Mouse (Mus musculus): ENCODE data around the gene Golgb1. TPM values are rescaled to one million over a fixed set of nuclear protein-coding genes. Genes with fewer than 3 reads are reported as not detected.

Gene Golgb1
- polyA plus RNA-seq, 1 experiment from 2014 or later: 80.5 TPM

DNA sequence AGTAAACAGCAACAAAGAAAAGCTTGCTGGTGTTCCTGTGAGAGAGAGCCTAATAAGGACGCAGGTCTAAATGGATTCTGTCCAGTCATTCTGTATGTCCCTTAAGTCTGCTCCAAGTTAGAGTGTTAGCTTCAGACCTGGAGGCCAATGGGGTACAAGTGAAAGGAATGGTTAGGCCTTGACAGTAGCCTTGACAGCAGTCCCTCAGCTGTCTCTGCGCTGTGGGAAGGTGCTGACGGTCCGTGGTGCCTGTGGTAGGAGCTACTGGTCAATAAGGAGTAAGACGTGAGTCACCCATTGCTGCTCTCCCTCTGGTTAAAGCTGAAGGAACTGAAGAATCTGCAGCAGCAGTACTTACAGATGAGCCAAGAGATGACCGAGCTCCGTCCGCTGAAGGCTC lies 49.4 kb downstream of the Golgb1 start:
- 96% methylated on average over 8 of the region's 8 CpGs for WGBS
- DNase-seq (ENCODE audit: low spot score): no peak
- Histone ChIP-seq H3K36me3 (replicated peaks) (peaks cover 65% of the 10 kb centered on the region), H3K27me3 (replicated peaks; ENCODE audit: low read depth, poor library complexity, severe bottlenecking) (no peaks in the 10 kb centered on the region), H3K4me1 (no peaks in the 10 kb centered on the region), H3K4me3 (no peak overlapping the region), H3K9me3 (no peaks in the 10 kb centered on the region), H3K27ac (replicated peaks) (no peak overlapping the region)

DNA sequence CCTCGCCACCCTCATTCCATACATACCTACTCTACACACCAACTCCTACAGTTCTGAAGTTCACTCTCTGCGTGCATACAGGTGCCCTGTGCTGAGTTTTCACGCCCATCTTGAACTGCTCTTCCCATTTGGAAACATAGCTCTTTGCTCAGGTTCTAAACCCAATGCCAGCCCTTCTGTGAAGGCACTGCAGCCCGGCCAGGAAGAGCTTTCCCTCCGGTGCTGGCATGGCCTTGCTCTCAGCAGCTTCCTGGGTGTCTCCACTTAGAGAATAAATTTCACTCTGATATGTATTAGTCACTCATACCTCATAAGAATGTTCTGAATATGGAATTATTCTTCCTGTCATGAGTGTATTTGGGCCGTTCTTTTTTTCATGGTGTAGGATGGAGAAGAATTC lies 50.4 kb downstream of the Golgb1 start:
- peaks cover 67% of the 10 kb centered on the region for H3K36me3 ChIP-seq (replicated peaks)

DNA sequence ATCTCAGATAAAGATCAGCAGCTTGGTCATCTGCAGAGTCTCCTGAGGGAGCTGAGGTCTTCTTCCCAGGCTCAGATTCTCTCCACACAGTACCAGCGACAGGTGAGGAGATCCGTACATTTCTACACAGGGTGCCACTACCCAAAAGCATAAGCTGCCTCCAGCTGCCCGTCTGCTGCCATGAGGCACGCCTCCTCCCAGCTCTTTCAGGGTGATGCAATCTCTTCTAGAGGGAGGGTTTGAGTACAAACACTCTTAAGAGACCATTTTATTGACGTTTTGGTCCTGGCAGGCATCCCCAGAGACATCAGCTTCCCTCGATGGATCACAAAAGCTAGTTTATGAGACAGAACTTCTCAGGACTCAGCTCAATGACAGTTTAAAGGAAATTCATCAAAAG lies 50.9 kb downstream of the Golgb1 start:
- WGBS: 84% methylated on average over 6 of the region's 6 CpGs
- Histone ChIP-seq H3K9me3 (no peaks in the 10 kb centered on the region), H3K4me3 (no peak overlapping the region), H3K27ac (replicated peaks) (no peak overlapping the region), H3K36me3 (replicated peaks) (peaks cover 71% of the 10 kb centered on the region), H3K27me3 (replicated peaks; ENCODE audit: low read depth, poor library complexity, severe bottlenecking) (no peaks in the 10 kb centered on the region), H3K4me1 (no peaks in the 10 kb centered on the region)
- no peak for DNase-seq (ENCODE audit: low spot score)

More for the DNA sequence above, 50.4 kb downstream of the Golgb1 start:
- DNase-seq (ENCODE audit: low spot score): no peak
- 88% methylated on average over 6 of the region's 6 CpGs for WGBS
- Histone ChIP-seq H3K9me3 (no peaks in the 10 kb centered on the region), H3K4me3 (no peak overlapping the region), H3K4me1 (no peaks in the 10 kb centered on the region), H3K27me3 (replicated peaks; ENCODE audit: low read depth, poor library complexity, severe bottlenecking) (no peaks in the 10 kb centered on the region), H3K27ac (replicated peaks) (no peak overlapping the region)

DNA sequence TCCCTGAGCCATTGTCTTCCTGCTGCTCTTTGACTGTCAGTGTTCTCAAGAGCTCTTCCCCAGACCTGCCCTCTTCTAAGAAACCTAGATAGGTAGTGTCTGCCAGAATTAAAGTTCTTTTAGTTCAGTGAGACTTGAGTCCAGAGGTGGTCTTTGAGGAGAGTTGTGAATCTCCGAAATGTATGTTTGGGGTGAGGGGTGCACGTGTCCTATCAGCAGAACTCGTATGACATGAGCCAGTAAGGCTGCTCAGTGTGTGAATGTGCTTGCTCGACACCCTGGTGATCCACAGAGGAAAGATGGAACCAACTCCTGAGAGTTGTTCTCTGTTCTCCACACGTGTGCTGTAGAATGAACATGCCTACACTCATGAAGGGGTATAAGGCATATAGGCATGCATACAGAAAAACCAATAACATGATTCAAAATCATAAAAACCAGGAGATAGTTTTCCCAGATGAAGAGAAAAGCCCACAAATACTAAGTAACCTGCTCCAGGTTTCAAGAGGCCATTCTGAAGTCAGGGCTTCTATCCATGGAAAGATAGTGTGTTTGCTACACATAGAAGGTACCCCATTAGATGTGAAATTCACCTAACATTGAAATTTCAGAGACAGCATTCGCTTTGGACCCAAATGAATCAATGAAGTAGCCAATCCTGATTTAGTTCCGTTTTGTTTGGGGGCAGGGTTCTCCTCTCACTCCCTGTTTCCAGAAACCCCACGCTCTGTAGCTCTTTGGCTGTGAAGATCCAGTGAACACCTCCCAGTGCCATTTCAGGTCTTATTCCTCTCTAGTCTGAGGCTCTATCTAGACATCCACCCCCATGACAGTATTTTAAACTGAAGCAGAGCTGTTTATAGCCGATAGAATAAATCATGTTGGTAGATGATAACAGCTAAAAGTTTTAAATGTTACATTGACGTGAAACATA lies 51.8 kb downstream of the Golgb1 start:
- Histone ChIP-seq H3K9me3 (no peaks in the 10 kb centered on the region), H3K36me3 (replicated peaks) (peaks cover 75% of the 10 kb centered on the region), H3K27ac (replicated peaks) (no peak overlapping the region), H3K27me3 (replicated peaks; ENCODE audit: low read depth, poor library complexity, severe bottlenecking) (no peaks in the 10 kb centered on the region), H3K4me3 (no peak overlapping the region), H3K4me1 (no peaks in the 10 kb centered on the region)
- no peak for DNase-seq (ENCODE audit: low spot score)
- 92% methylated on average over 10 of the region's 10 CpGs for WGBS

DNA sequence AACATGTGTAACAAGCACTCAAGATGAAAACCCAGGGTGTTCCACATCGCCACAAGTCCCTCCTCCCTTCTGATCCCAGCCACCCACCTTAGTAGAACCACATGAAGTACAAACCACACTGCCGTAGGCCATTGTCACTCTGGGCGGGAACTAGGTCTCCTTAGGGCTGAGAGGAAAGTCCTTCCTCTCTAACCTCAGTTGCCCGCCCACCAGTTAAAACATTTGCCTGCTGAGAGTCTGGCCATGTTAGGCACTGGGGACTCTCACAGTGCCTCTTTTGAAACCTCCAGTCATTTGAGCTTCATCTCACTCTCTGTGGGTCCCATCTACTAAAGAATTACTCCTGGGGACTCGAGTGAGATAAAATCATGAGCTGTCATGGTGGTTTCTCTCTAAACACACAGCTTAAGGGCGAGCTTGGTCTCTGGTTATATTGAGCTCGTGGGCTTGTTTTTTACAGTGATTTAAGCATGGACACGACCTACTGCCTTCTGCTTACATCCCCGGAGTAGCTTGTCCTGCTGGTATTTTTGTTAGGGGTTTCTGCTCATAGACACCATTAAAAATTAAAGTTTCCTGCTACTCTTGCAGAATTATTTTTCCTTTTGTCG lies 52.7 kb downstream of the Golgb1 start:
- Histone ChIP-seq H3K27ac (replicated peaks) (no peak overlapping the region), H3K4me1 (no peaks in the 10 kb centered on the region), H3K9me3 (no peaks in the 10 kb centered on the region), H3K27me3 (replicated peaks; ENCODE audit: low read depth, poor library complexity, severe bottlenecking) (no peaks in the 10 kb centered on the region), H3K4me3 (no peak overlapping the region), H3K36me3 (replicated peaks) (peaks cover 83% of the 10 kb centered on the region)
- WGBS: 89% methylated on average over 10 of the region's 10 CpGs
- no peak for DNase-seq (ENCODE audit: low spot score)

DNA sequence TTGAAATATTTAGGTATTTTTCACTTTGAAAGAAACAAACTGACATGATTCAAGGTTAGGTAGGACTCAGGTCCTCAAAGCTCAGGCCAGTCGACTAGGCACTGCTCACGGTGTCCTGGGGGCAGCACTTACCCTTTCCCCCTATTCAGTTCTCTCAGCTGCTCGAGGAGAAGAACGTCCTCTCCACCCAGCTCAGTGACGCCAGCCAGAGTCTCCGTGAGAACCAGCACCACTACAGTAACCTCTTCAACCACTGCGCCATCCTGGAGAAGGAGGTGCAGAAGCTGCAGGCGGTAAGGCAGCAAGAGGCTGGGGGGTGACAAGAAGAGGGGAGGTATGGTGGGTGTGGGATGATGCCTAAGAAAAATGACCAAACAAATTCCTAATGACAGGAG lies 53.2 kb downstream of the Golgb1 start:
- no peak for DNase-seq (ENCODE audit: low spot score)
- Histone ChIP-seq H3K4me1 (no peaks in the 10 kb centered on the region), H3K9me3 (no peaks in the 10 kb centered on the region), H3K27ac (replicated peaks) (no peak overlapping the region), H3K4me3 (no peak overlapping the region), H3K27me3 (replicated peaks; ENCODE audit: low read depth, poor library complexity, severe bottlenecking) (no peaks in the 10 kb centered on the region), H3K36me3 (replicated peaks) (peaks cover 88% of the 10 kb centered on the region)
- WGBS: 93% methylated on average over 8 of the region's 8 CpGs

DNA sequence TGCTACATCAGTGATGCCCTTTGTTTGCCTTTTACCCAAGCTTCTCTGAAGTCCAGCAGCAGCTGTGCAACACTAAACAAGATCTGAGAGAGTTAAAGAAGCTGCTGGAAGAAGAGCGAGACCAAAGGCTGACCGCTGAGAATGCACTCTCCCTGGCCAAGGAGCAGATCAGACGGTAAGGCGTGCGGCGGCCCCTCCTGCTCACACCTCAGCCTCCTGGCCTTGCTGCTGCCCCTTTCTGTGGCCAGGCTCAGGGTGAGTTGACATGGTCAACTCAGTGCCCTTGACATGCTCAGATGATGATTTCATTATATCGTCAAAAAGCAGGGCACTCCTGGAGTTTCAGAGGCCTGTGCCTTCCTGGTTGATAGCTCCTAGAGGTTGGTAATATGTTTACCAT lies 54.3 kb downstream of the Golgb1 start:
- DNase-seq (ENCODE audit: low spot score): no peak
- Histone ChIP-seq H3K36me3 (replicated peaks) (peaks cover 91% of the 10 kb centered on the region), H3K4me1 (no peaks in the 10 kb centered on the region), H3K27ac (replicated peaks) (no peak overlapping the region), H3K4me3 (no peak overlapping the region), H3K9me3 (no peaks in the 10 kb centered on the region), H3K27me3 (replicated peaks; ENCODE audit: low read depth, poor library complexity, severe bottlenecking) (no peaks in the 10 kb centered on the region)
- WGBS: 95% methylated on average over 7 of the region's 7 CpGs

DNA sequence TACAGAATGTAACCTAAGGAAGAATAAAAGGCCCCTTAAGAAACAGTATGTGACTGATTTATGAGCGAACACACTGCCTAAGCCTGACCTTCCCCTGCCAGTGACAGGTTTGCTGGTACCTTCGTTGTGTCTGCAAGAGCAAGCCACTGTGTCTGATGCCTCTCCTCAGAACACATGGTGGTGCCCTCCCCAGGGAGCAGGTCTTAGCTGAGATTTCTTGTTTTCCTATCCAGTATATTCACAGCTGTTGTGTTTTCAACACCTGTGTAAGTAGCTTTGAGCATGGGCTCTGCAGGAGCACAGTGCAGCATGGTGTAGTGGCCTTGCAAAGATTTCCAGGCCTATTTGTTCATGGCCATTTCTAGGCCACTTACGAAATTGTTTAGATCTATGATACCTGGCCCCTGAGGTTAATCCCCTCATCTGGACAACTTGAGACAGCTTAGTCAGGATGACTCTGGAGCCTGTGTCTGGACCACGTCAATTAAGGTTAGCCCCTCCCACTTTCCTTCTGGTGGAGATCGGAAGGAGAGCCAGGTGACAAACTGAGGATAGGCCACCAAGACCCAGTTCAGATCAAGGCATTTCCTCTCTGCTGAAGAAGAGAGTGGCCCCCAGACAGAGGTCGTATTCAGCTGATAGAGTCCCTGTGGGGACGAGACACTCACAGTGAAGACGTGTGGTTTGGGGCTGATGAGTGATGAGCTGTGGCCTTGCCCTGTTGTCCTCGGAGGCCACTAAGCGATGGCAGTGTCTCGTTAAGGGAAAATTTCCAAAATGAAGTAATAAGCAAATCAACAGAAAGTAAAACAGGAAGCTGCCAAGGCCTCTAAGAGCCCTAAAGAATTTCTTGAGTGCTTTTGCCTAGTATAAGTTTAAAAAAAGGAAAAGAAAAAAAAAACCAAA lies 55.5 kb downstream of the Golgb1 start:
- H3K36me3 ChIP-seq (replicated peaks): peaks cover 79% of the 10 kb centered on the region
- DNase-seq (ENCODE audit: low spot score): no peak
- H3K4me1 ChIP-seq: no peaks in the 10 kb centered on the region
- no peak overlapping the region for H3K4me3 ChIP-seq
- no peaks in the 10 kb centered on the region for H3K9me3 ChIP-seq
- 81% methylated on average over 11 of the region's 11 CpGs for WGBS
- H3K27ac ChIP-seq (replicated peaks): no peak overlapping the region
- no peaks in the 10 kb centered on the region for H3K27me3 ChIP-seq (replicated peaks; ENCODE audit: low read depth, poor library complexity, severe bottlenecking)

DNA sequence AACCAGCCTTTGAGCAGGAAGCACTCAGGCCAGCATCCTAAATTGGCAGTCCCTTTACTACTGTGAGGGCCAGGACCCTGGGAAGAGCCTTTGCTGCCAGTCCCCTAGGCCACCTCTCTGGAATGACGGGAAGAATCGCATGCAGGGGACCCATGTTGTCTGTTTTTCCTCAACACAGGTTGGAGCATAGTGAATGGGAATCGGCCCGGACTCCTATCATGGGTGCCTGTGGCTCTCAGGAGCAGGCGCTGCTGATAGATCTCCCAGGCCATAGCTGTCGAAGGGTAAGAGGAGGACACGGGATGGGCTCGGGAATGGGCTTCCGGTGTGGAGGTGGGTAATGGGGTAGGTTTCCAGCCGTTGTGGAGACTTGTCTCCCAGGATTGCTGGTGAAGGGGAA lies 56.4 kb downstream of the Golgb1 start:
- Histone ChIP-seq H3K27ac (replicated peaks) (no peak overlapping the region), H3K9me3 (no peaks in the 10 kb centered on the region), H3K36me3 (replicated peaks) (peaks cover 70% of the 10 kb centered on the region), H3K4me3 (no peak overlapping the region), H3K27me3 (replicated peaks; ENCODE audit: low read depth, poor library complexity, severe bottlenecking) (no peaks in the 10 kb centered on the region), H3K4me1 (no peaks in the 10 kb centered on the region)
- no peak for DNase-seq (ENCODE audit: low spot score)
- 92% methylated on average over 10 of the region's 10 CpGs for WGBS

DNA sequence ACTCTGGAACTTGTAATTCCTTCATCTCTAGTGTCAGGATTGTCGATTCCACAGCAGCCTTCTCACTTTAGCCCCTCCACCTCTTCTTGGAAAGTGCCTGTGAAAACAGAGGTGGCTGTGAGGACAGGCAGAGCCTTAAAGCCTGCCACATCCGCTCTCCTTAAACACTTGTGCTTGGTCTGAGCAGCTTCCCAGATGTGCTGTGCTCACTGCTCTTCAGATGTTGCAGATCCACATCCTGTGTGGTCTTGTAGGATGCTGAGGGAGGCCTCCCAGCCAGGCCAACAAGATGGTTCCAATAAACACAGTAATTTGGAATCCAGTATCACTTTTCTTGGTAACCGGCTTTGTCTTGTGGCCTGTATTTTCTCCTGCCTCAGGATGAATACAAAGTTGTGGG lies 57.0 kb downstream of the Golgb1 start:
- no peak for DNase-seq (ENCODE audit: low spot score)
- Histone ChIP-seq H3K36me3 (replicated peaks) (peaks cover 64% of the 10 kb centered on the region), H3K27me3 (replicated peaks; ENCODE audit: low read depth, poor library complexity, severe bottlenecking) (no peaks in the 10 kb centered on the region), H3K4me1 (no peaks in the 10 kb centered on the region), H3K27ac (replicated peaks) (no peak overlapping the region), H3K9me3 (no peaks in the 10 kb centered on the region), H3K4me3 (no peak overlapping the region)
- WGBS: 74% methylated on average over 3 of the region's 3 CpGs

DNA sequence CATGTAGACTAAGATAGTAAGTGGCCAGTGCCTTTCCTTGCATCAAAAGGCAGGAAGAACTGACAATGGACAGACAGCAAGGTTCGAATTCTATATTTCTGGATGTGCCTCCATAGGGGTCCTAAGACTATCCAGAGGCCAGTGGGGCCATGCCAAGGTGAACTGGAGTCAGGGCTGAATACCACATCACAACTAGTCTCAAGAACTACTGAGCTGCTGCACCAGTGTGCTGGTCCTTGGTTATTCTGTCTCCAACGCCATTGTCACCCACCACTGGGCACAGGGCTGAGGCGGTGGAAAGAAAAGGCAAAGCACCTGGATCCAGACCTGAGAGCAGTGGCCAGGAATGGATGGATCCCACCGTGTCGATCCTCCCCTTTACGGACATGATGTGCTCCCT lies 57.6 kb downstream of the Golgb1 start:
- H3K27me3 ChIP-seq (replicated peaks; ENCODE audit: low read depth, poor library complexity, severe bottlenecking): no peaks in the 10 kb centered on the region
- H3K36me3 ChIP-seq (replicated peaks): peaks cover 58% of the 10 kb centered on the region
- H3K27ac ChIP-seq (replicated peaks): no peak overlapping the region
- 92% methylated on average over 6 of the region's 6 CpGs for WGBS
- H3K4me1 ChIP-seq: no peaks in the 10 kb centered on the region
- no peak overlapping the region for H3K4me3 ChIP-seq
- DNase-seq (ENCODE audit: low spot score): no peak
- no peaks in the 10 kb centered on the region for H3K9me3 ChIP-seq

DNA sequence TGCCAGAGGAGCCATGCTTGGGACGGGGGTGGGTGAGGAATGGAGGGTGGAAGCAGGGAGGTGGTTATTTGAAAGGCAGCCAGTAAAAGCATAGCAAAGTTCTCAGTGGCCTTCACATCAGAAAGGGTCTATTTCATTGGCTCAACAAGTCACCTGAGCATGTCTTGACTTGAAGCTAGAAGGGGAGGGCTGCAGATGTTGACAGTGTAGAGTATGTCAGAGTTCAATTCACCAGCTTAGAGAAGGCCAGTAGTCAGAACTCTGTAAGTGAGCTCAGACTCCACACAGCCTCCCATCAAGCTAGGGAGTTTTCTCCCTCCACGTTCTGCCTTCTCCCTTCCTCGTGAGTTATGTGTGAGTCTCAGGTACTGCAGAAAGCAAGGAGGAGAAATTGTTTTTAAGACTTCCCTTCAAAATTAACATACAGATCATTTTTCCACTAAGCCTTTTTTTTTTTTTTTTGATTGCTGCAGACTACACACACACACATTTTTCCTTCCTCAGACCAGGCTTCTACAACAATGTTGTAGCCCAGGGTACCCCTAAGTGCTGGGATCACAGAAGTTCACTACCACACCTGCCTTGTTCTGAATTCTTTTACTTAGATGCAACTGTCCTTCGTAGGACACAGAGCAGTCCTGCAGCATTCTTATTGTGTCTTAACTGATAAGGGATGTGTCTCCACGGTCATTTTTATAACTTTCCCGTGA lies 59.3 kb downstream of the Golgb1 start:
- H3K4me3 ChIP-seq: no peak overlapping the region
- no peak overlapping the region for H3K27ac ChIP-seq (replicated peaks)
- H3K27me3 ChIP-seq (replicated peaks; ENCODE audit: low read depth, poor library complexity, severe bottlenecking): no peaks in the 10 kb centered on the region
- no peaks in the 10 kb centered on the region for H3K4me1 ChIP-seq
- peaks cover 41% of the 10 kb centered on the region for H3K36me3 ChIP-seq (replicated peaks)
- no peak for DNase-seq (ENCODE audit: low spot score)
- WGBS: 76% methylated on average over 6 of the region's 6 CpGs
- H3K9me3 ChIP-seq: no peaks in the 10 kb centered on the region
